Mouse (Mus musculus) thymus, adult 18-20 months (tissue): Measurements from ENCODE around the gene Dhx32.
"Not testable (repeated sequence)": the region's sequence is repeated elsewhere in the genome, so short reads cannot be mapped to it uniquely, and the experiment has no call there.

Experiments
- DNase-seq, 2 experiments: peaks; one replicate each; pipeline ENCODE4 v3.0.0; 2022; ENCODE audit warnings: mixed read lengths in 2 of 2

Dhx32 gene

GRCm38 (mm10) chr7:133725571-133725970, 57.0 kb downstream of the Dhx32 start:
- no peak for DNase-seq

GRCm38 (mm10) chr7:133724844-133725243, 57.7 kb downstream of the Dhx32 start:
- no peak for DNase-seq

- no peak for DNase-seq
These were observed 61.9 kb downstream of the Dhx32 start for GRCm38 (mm10) chr7:133720616-133721015.

GRCm38 (mm10) chr7:133718580-133718979, 63.9 kb downstream of the Dhx32 start:
- no peak for DNase-seq

GRCm38 (mm10) chr7:133715387-133715786, 67.1 kb downstream of the Dhx32 start:
- DNase-seq, result no peak

GRCm38 (mm10) chr7:133707301-133707700, 75.2 kb downstream of the Dhx32 start:
- DNase-seq, result no peak

GRCm38 (mm10) chr7:133703906-133704305, 78.6 kb downstream of the Dhx32 start:
- DNase-seq, result no peak

GRCm38 (mm10) chr7:133702333-133702732, 80.2 kb downstream of the Dhx32 start:
- no peak for DNase-seq

- DNase-seq, result no peak
These were observed 81.2 kb downstream of the Dhx32 start for GRCm38 (mm10) chr7:133701366-133701765.

- no peak for DNase-seq
These were observed 82.6 kb downstream of the Dhx32 start for GRCm38 (mm10) chr7:133699885-133700284.

- DNase-seq, result no peak
These were observed 84.4 kb downstream of the Dhx32 start for GRCm38 (mm10) chr7:133698021-133698709.

- DNase-seq, result not testable (repeated sequence)
These were observed 96.9 kb downstream of the Dhx32 start for GRCm38 (mm10) chr7:133685644-133686043.

- no peak for DNase-seq
These were observed 97.8 kb downstream of the Dhx32 start for GRCm38 (mm10) chr7:133684701-133685100.

GRCm38 (mm10) chr7:133684110-133684509, 98.4 kb downstream of the Dhx32 start:
- no peak for DNase-seq

GRCm38 (mm10) chr7:133683626-133684025, 98.9 kb downstream of the Dhx32 start:
- no peak for DNase-seq

- DNase-seq, result no peak
These were observed 102.6 kb downstream of the Dhx32 start, which contains the start of gene Mmp21 for GRCm38 (mm10) chr7:133679961-133680360. Gene Mmp21, minus strand, starts transcription at chr7:133680061.

- DNase-seq, result no peak
These were observed 103.1 kb downstream of the Dhx32 start for GRCm38 (mm10) chr7:133679439-133679838.

- no peak for DNase-seq
These were observed 103.8 kb downstream of the Dhx32 start for GRCm38 (mm10) chr7:133678716-133679115.

GRCm38 (mm10) chr7:133676002-133676401, 106.5 kb downstream of the Dhx32 start:
- no peak for DNase-seq
